Mouse (Mus musculus) cerebellum, postnatal 25 days (tissue): ENCODE data around the gene Rcn3.

Experiments
- DNase-seq, 2 experiments: peaks; one replicate each; pipeline ENCODE4 v3.0.0; 2021; ENCODE audit warnings: mixed read lengths in 2 of 2

Rcn3 gene

GRCm38 (mm10) chr7:45072230-45072629, 19.8 kb downstream of the Rcn3 start:
- no peak for DNase-seq

GRCm38 (mm10) chr7:45069671-45070070, 22.4 kb downstream of the Rcn3 start:
- DNase-seq, result no peak

DNA sequence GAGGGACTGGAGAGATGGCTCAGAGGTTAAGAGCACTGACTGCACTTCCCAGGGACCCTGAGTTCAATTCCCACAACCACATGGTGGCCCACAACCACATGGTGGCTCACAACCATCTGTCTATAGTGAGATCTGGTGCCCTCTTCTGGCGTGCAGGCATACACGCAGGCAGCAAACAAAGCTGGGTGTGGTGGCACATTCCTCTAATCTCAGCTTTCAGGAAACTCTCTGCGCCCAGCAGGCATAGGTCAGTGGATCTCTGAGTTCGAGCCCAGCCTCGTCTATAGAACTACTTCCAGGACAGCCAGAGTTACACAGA, 24.1 kb downstream of the Rcn3 start:
- DNase-seq, result peak in 1 of 2 experiments; percentile 65

GRCm38 (mm10) chr7:45067190-45067999, 24.6 kb downstream of the Rcn3 start:
- no peak for DNase-seq

DNA sequence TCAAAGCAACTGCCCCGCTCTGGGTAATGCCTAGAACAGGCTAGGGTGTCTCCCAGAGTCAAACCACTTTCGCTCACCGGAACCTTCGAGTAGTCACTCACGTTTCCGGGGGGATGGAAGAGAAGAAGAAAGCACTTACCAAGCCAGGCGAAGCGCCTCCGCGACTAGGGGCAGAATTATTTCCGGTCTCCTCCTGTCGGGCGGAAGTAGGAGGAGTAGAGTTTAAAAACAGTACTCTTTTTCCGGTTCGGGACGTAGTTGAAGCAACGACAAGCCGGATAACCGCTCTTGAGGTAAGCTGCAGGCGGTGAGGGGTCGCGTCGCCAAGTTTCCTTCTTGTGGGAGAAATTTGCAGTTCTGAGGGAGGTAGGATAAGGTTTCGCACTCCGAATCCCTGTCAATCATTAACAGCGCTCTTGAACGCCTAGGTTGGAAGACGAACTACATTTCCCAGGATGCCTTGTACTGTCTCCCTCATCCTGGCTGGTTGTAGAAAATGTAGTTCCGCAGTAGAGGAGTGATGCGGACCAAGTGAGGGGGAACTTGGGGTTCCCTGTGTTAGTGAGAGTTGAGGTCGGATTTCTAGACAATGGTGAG, 29.7 kb downstream of the Rcn3 start, which contains the start of the genes Nosip and Prrg2:
Gene Nosip, plus strand, starts transcription at position 191 of the 597 bp plus-strand sequence.
Gene Prrg2, minus strand, starts transcription at position 439 of the 597 bp plus-strand sequence.
- peak; percentile 94 to 95 for DNase-seq

- DNase-seq, result peak in 1 of 2 experiments; percentile 55
Measured at GRCm38 (mm10) chr7:45061532-45062075, 30.4 kb downstream of the Rcn3 start.

DNA sequence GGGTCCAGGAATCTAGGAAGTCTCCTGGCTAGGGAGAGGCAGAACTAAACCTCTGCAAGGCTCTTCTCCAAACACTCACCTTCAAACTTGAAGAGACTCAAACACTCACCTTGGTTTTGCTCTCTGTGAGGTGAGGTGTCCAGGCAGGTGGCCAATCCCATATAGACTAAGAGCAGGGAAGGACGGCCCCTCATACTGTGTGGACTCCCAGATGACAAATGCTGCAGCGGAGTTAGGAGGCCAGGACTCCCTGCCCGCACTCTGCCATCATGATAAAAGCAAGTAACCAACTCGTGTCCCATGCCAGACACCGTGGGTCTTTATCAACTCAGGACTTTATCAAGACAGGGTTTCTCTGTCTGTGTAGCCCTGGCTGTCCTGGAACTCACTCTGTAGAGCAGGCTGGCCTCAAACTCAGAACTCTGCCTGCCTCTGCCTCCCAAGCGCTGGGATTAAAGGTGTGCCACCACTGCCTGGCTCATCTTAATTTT, 31.3 kb downstream of the Rcn3 start:
- no peak for DNase-seq

DNA sequence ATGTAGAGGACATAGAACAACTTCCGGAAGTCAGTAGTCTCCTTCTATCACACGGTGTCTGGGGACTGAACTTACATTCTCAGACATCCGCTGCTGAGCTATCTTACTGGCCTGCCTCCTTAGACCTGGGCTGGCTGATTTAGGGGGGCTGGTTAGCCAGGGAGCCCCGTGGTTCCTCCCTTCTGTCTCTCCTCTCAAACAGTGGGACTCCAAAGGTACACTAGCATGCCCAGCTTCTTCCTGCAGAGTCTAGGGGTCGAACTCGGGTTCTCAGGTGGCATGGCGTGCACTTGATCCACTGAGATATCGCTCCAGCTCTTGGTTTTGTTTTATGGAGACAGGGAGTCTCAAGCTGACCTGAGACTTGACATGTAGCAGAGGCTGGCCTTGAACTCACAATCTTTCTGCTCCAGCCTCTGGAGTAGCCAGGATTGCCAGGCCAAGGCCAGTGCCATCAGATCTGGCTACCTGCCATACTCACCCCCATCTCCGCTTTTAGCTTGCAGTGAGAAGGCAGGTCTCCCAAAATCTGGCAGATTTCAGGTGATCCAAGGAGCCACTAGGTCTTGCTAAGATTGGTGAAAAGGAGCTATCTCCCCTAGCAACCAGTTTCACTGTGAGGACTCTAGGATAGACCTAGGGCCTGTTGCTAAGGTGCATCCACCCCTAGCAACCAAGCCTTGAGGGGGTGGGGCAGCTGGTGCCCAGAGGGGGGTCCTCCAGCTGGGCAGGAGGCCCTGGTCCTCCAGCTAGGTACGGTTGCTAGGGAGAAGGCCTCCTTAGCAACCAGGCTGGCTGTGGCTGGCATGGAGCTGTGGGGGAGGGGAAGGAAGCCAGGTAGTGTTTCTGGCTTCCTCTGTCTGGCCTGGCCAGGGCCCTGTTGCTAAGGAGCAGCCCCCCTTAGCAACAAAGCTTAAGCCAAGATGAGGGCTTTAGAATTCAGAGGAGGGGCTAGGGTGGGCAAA, 33.1 kb downstream of the Rcn3 start:
- DNase-seq, result peak in 1 of 2 experiments; percentile 32

DNA sequence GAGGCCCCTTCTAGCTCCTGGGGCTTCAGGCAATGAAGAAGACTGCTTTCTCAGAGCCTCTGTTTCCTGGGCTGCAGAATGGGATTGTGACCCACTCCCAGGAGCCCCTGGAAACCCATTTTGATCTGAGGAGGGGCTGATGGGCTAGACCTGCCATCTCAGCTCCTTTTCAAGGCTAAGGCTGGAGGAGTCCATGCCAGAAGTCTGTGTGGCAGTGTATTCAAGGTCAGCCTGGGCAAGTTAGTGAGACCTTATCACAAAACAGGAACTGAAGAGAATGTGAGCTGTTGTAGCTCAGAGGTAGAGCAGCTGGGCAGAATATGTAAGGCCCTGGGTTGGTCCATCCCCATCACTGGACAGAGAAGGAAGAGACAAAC, 35.1 kb downstream of the Rcn3 start:
- no peak for DNase-seq

- DNase-seq, result no peak
Measured at GRCm38 (mm10) chr7:45056329-45056971, 35.6 kb downstream of the Rcn3 start.

DNA sequence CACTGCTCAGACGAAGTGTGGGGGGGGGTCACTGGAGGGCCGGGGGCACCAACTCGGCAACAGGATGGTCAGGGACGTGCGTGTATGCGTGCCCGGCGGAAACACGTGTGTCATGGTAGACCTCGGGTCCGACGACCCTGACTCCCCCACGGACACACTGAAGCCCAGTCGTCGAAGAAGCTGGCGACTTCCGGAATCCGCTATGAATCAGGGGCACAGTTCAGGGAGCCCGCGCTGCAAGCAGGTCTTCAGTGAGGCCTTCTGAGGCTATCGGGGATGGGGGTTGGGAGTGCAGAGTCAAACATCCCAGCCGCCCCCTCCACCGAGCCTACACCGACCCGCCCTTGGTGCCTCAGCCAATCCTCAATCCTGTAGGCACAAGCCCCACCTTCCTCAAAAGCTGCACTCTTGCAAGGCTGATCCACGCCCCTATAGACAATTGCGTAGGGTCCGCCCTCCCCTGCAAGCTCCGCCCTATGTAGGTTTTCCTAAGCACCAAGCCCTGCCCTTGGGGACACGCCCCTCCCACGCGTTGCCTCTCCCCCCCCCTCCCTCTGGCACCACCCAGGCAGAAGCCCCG, 38.0 kb downstream of the Rcn3 start:
- DNase-seq, result peak; percentile 90 to 93

- peak; percentile 82 to 83 for DNase-seq
Measured at GRCm38 (mm10) chr7:45053117-45053930, 38.7 kb downstream of the Rcn3 start.

- DNase-seq, result no peak
Measured at GRCm38 (mm10) chr7:45052862-45053116, 39.2 kb downstream of the Rcn3 start, which contains the start of gene Prr12. TSS of gene Prr12 (minus strand) at chr7:45052881.

- DNase-seq, result peak; percentile 64 to 67
Measured at GRCm38 (mm10) chr7:45052181-45052861, 39.7 kb downstream of the Rcn3 start.

- no peak for DNase-seq
Measured at GRCm38 (mm10) chr7:45051601-45051974, 40.4 kb downstream of the Rcn3 start.

- DNase-seq, result peak; percentile 67 to 84
Measured at GRCm38 (mm10) chr7:45050945-45051600, 40.9 kb downstream of the Rcn3 start.

DNA sequence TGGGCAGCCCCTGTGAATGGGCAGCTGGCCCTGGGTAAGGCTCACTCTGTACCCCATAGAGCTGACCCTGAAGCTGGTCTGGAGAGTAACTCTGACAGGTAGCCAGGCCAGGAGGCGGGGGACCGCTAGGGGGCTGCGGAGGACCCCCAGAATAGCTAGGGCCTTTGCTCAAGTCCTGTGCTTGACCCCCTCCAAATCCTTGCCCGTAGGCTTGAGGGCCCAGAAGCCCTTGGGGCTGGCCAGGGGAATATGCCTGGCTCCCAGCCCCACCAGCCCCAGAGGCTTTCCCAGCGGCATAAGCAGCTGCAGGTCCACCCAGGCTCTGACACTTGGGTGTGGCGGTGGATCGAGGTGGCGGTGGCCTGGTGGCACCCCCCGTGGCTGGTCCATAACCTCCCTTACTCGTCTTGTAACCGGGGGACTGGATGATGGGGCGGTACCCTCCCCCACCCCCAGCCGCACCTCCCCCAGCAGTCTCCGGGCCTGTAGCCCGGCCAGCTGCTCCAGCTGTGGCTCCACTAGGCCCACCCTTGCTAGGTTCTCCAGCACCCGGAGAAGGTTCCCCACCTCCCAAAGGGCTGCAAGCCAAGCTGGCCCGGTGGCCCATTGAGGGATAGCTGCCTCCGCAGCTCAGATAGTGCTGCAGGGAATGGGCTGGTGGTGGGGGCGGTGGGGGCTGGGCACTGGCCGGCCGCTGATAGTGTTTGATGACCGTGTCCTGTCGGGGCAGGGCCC, 42.9 kb downstream of the Rcn3 start:
- peak in 1 of 2 experiments; percentile 43 for DNase-seq

DNA sequence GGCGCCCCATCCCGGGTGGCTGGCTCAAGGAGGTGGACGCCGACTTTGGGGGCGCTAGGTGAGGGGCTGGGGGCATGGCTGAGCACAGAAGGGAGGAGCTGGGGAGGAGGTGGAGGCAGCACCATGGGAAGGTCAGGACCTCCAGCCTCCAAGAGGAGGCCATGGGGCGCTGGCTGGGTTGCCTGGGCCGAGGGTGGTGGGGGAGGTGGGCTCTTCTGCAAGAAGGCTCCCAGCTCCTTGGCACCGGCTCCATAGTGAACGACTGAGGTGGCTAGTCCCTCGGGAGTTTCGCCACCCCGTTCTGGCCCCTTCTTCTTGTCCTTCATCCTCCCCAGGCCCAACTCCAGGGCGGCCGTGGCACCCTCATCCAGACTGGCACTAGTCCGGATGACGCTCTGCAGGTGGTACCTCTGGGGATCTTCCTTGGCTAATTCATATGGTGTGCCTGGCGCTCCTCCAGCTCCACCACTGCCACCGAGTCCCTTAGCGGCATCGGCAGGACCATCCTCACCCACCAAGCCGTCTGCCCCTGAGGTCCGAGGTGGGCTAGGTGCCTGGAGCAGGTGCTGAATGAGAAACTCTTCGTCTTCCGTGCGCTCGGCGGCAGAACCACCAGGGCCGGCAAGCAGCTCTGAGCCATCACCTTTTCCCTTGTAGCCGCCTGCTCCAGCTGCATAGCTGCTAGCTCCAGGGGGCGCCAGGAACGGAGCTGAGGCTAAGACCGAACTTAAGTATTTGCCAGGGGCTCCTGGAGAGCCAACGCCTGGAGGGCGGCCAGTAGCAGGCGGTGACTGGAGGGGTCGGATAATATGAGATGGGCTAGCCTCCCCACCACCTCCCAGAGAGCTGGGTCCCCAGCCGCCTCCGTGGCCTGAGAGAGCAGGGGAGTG, 43.8 kb downstream of the Rcn3 start:
- peak in 1 of 2 experiments; percentile 56 for DNase-seq
